Mouse (Mus musculus) neural tube, embryonic 15.5 days (tissue): ENCODE data around the gene Upk2. TPM values are rescaled to one million over a fixed set of nuclear protein-coding genes. Genes with fewer than 3 reads are reported as not detected.

Source experiments
- ATAC-seq: fragments of 200-750 bp; cut with Nextera tagmentation; 2 replicates; pipeline ENCODE4 v1.8.0; 2017; ENCODE audit warnings: mild to moderate bottlenecking, moderate TSS enrichment, moderate library complexity; ENCODE audit not compliant: low FRiP score
- H3K27ac ChIP-seq: fragments of 300-500 bp; sonication (generic); replicated peaks from 2 replicates; pipeline ENCODE4 v1.5.1; 2015; ENCODE audit warnings: mild to moderate bottlenecking, inconsistent platforms
- H3K27me3 ChIP-seq: fragments of 300-500 bp; sonication (generic); replicated peaks from 2 replicates; pipeline ENCODE4 v1.6.1; 2015; ENCODE audit warnings: inconsistent platforms
- H3K36me3 ChIP-seq: fragments of 300-500 bp; sonication (generic); 2 replicates; pipeline ENCODE4 v1.6.1; 2015; ENCODE audit warnings: inconsistent platforms
- H3K4me1 ChIP-seq: fragments of 300-500 bp; sonication (generic); 2 replicates; pipeline ENCODE4 v1.6.1; 2015; ENCODE audit warnings: inconsistent platforms
- H3K4me2 ChIP-seq: fragments of 300-500 bp; sonication (generic); 2 replicates; pipeline ENCODE4 v1.6.1; 2015; ENCODE audit warnings: inconsistent platforms, mild to moderate bottlenecking, moderate library complexity
- H3K4me3 ChIP-seq: fragments of 300-500 bp; sonication (generic); replicated peaks from 2 replicates; pipeline ENCODE4 v1.5.1; 2015; ENCODE audit warnings: mild to moderate bottlenecking, inconsistent platforms
- H3K9ac ChIP-seq: fragments of 300-500 bp; sonication (generic); replicated peaks from 2 replicates; pipeline ENCODE4 v1.6.1; 2015; ENCODE audit warnings: mild to moderate bottlenecking, inconsistent platforms
- H3K9me3 ChIP-seq: fragments of 300-500 bp; sonication (generic); replicated peaks from 2 replicates; pipeline ENCODE4 v1.6.1; 2016; ENCODE audit warnings: inconsistent platforms
- WGBS: fragments of 180-500 bp; shearing (Covaris S2); methylation state at CpG from one replicate; pipeline ENCODE4 v1.1.7; 2015; ENCODE audit warnings: mixed read lengths; 5-methylcytosine and 5-hydroxymethylcytosine counted together
- polyA plus RNA-seq: library from polyadenylated mRNA; unstranded; fragments of >200 nt; fragmentation: Nextera tagmentation; extraction: Ambion mirVana; gene quantifications from 2 replicates; pipeline ENCODE4 v1.2.1, GENCODE M21; 2015

The Upk2 gene
- polyA plus RNA-seq: 0.73 TPM in 1 of 2 replicates, not detected in the other

DNA sequence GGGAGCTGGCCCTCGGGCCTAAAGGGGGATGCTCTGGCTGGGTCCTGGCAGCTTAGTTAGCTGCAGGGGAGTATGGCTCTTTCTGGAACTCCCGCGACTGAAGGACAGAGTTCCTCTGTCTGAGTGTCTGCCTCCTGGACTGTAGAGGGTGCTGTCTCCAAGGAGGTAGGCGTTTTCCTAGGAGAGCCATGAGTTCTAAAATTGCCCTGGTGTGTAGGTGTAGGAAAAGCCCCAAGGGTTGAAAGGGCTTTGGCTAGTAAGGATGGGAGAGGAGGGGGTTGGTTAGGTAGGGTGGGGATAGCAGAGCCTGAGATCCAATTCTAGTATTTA, at the start of gene Upk2:
Gene Upk2 (minus strand): TSS at position 86 of the 330 bp plus-strand sequence.
- ATAC-seq: no peak
- H3K4me2 ChIP-seq: peak within 1 kb of the TSS; percentile 9; the same call in 1 of the 2 replicates
- H3K9ac ChIP-seq: no peak within 1 kb of the TSS
- no peaks in the 10 kb centered on the region for H3K36me3 ChIP-seq
- no peaks in the 10 kb centered on the region for H3K9me3 ChIP-seq
- 31% methylated on average over 4 of the region's 4 CpGs for WGBS
- H3K27ac ChIP-seq: no peak within 1 kb of the TSS
- H3K27me3 ChIP-seq: peaks cover 13% of the 10 kb centered on the region; the same call in 1 of the 2 replicates
- H3K4me3 ChIP-seq: no peak within 1 kb of the TSS
- H3K4me1 ChIP-seq: peaks cover 37% of the 10 kb centered on the region

DNA sequence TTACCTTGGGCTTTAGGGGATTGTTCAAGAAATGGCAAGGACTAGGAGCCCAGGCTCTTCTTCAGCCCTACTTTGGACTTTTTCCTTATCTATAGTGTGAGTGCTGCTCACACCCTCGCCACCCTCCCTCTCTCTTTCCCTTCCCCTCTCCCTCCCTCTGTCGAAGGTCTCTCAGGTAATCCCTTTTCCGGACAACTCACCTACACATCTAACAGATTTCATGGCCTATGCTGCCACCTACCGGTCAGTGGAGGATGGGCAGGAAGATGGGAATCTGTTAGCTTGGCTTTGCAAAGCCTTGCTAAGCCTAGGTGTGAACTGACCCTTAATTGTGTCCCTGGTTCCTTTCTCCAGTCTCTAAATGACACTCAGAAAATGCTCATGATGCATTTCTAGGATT, 47.2 kb upstream of the Upk2 start:
- H3K27me3 ChIP-seq: no peaks in the 10 kb centered on the region
- peaks cover 30% of the 10 kb centered on the region for H3K36me3 ChIP-seq
- peaks cover 67% of the 10 kb centered on the region for H3K4me1 ChIP-seq
- ATAC-seq: no peak
- H3K4me2 ChIP-seq: peak overlapping the region; percentile 9; the same call in 1 of the 2 replicates
- no peak overlapping the region for H3K9ac ChIP-seq
- no peak overlapping the region for H3K4me3 ChIP-seq
- WGBS: 0% methylated on average over 4 of the region's 4 CpGs
- no peaks in the 10 kb centered on the region for H3K9me3 ChIP-seq
- H3K27ac ChIP-seq: no peak overlapping the region

- peak overlapping the region; percentile 9; the same call in 1 of the 2 replicates for H3K4me2 ChIP-seq
- no peak overlapping the region for H3K27ac ChIP-seq
- WGBS: 53% methylated on average over 10 of the region's 10 CpGs
- H3K36me3 ChIP-seq: peaks cover 23% of the 10 kb centered on the region
- H3K9me3 ChIP-seq: no peaks in the 10 kb centered on the region
- peaks cover 73% of the 10 kb centered on the region for H3K4me1 ChIP-seq
- no peak overlapping the region for H3K9ac ChIP-seq
- no peaks in the 10 kb centered on the region for H3K27me3 ChIP-seq
- no peak overlapping the region for H3K4me3 ChIP-seq
- ATAC-seq: no peak
Measured at GRCm38 (mm10) chr9:44501206-44501879, 46.6 kb upstream of the Upk2 start.

DNA sequence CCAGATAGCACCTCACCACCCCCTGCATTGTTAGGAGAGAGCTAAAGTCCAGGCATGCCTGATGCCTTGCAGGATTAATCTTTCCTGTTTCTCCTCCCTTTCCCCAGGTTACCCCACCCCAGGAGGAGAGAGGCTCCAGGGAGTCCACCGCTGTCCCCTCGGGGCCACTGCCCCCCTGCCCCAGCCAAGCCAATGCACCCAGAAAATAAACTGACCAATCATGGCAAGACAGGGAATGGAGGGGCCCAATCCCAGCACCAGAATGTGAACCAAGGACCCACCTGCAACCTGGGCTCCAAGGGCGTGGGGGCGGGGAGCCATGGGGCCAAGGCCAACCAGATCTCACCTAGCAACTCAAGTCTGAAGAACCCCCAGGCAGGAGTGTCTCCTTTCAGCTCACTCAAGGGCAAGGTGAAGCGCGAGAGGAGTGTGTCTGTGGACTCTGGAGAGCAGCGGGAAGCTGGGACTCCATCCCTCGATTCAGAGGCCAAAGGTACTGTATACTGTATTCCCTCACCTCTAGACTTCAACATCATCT, 45.9 kb upstream of the Upk2 start:
- Histone ChIP-seq H3K36me3 (peaks cover 17% of the 10 kb centered on the region), H3K9ac (0 out of 2 replicates have a peak overlapping the region, but pooled peaks have one; percentile 2), H3K27me3 (no peaks in the 10 kb centered on the region), H3K4me2 (0 out of 2 replicates have a peak overlapping the region, but pooled peaks have one; percentile 91), H3K27ac (peak overlapping the region; percentile 89), H3K4me1 (peaks cover 76% of the 10 kb centered on the region), H3K9me3 (no peaks in the 10 kb centered on the region), H3K4me3 (no peak overlapping the region)
- WGBS: 60% methylated on average over 8 of the region's 8 CpGs
- no peak for ATAC-seq

GRCm38 (mm10) chr9:44500163-44500533, 45.4 kb upstream of the Upk2 start:
- H3K4me2 ChIP-seq: peak overlapping the region; percentile 91
- peak overlapping the region; percentile 57; the same call in 1 of the 2 replicates for H3K9ac ChIP-seq
- H3K36me3 ChIP-seq: peaks cover 11% of the 10 kb centered on the region
- H3K27me3 ChIP-seq: no peaks in the 10 kb centered on the region
- peaks cover 78% of the 10 kb centered on the region for H3K4me1 ChIP-seq
- ATAC-seq: no peak
- peak overlapping the region; percentile 41 for H3K4me3 ChIP-seq
- no peaks in the 10 kb centered on the region for H3K9me3 ChIP-seq
- peak overlapping the region; percentile 89 for H3K27ac ChIP-seq
- 22% methylated on average over 5 of the region's 5 CpGs for WGBS

DNA sequence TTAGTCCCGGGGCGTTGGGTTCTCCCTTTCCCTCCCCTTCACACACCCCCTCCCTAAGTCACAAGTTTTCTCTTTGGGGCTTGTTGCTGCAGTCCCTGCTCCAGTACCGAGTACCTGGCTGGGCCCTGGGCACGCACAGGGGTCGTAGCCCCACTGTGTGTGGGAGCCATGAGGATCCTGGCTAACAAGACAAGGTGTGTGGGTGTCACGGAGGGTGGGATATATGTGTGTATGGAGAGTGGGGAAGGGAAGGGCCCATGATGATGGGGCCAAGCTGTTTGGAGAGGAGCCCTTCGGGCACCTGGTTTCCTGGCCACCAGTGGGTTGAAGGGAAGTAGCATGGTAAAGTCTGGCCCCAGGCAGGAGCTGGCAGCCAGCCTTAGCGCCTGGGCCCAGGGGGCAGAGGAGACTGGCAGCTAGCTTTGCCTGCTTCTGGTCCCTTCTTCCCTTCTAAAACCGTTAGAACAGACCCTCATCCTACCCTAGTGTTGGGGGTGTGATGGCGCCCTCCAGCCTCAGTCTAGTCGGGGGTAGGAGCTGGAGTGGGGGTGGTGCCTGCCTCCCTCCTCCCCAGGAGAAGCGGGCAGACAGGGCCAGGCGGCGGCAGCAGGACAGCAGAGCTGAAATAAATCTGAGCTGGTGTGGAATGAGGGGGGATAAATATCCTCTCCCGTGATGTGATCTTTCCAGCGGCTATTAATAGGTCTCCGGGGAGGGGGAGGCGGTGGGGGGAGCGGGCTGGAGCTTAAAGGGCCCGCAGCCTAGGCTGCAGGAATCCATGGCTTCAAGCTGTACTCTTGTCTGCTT, 44.8 kb upstream of the Upk2 start:
- H3K27me3 ChIP-seq: no peaks in the 10 kb centered on the region
- H3K27ac ChIP-seq: peak overlapping the region; percentile 89
- peaks cover 79% of the 10 kb centered on the region for H3K4me1 ChIP-seq
- WGBS: 5% methylated on average over 20 of the region's 20 CpGs
- H3K9ac ChIP-seq: peak overlapping the region; percentile 57
- H3K9me3 ChIP-seq: no peaks in the 10 kb centered on the region
- peak overlapping the region; percentile 41 for H3K4me3 ChIP-seq
- peak overlapping the region; percentile 91 for H3K4me2 ChIP-seq
- ATAC-seq: peak; percentile 49
- H3K36me3 ChIP-seq: peaks cover 9% of the 10 kb centered on the region

GRCm38 (mm10) chr9:44498421-44499355, 43.9 kb upstream of the Upk2 start:
- H3K27ac ChIP-seq: peak overlapping the region; percentile 89
- H3K9me3 ChIP-seq: no peaks in the 10 kb centered on the region
- H3K4me3 ChIP-seq: peak overlapping the region; percentile 41
- peaks cover 87% of the 10 kb centered on the region for H3K4me1 ChIP-seq
- WGBS: under 1% methylated on average over 53 of the region's 59 CpGs
- ATAC-seq: peak; percentile 68
- H3K27me3 ChIP-seq: no peaks in the 10 kb centered on the region
- peak overlapping the region; percentile 57 for H3K9ac ChIP-seq
- H3K4me2 ChIP-seq: peak overlapping the region; percentile 91
- H3K36me3 ChIP-seq: peaks cover 9% of the 10 kb centered on the region

DNA sequence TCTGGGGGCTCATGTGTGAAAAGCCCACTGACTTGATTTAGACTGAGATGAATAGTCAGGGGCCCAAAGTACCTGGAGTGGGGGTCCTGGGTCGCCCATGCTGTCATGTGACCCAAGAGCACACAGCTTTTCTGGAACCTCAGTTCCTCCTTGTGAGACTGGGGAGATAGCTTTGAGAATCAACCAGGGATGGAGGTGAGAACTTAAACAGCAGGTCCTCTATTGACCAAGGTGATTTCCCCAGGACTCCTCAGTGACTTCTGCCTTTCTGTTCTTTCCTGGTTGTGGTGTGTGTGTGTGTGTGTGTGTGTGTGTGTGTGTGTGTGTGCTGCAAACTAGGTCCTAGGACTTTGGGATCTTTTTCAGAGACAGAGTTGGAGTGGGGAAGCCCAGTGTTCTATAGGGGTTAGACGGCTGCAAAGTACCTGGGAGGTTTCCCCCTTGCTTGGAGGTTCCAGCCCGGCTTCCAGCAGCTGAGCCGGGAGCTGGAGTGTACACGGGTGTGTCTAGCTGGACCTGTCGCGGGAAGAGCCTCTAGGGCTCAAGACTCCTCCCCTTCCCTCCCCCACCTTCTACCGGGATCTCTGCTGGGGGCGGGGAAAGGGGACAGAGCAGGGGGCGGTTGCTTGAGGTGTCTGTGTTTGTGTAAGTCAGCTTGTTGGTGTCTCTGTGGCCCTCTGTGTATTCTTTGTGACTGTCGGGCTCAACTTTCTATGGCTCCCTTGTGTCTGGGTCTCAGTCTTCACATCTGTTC, 43.0 kb upstream of the Upk2 start:
- peak overlapping the region; percentile 57 for H3K9ac ChIP-seq
- H3K36me3 ChIP-seq: peaks cover 9% of the 10 kb centered on the region
- no peaks in the 10 kb centered on the region for H3K27me3 ChIP-seq
- H3K9me3 ChIP-seq: no peaks in the 10 kb centered on the region
- H3K4me2 ChIP-seq: peak overlapping the region; percentile 91
- peak overlapping the region; percentile 41 for H3K4me3 ChIP-seq
- peaks cover 96% of the 10 kb centered on the region for H3K4me1 ChIP-seq
- WGBS: 7% methylated on average over 11 of the region's 11 CpGs
- ATAC-seq: no peak
- H3K27ac ChIP-seq: peak overlapping the region; percentile 89

GRCm38 (mm10) chr9:44496803-44497461, 42.2 kb upstream of the Upk2 start:
- Histone ChIP-seq H3K4me1 (peaks cover 96% of the 10 kb centered on the region), H3K36me3 (peaks cover 9% of the 10 kb centered on the region), H3K4me3 (no peak overlapping the region), H3K9ac (no peak overlapping the region), H3K4me2 (no peak overlapping the region), H3K27ac (no peak overlapping the region), H3K9me3 (no peaks in the 10 kb centered on the region), H3K27me3 (no peaks in the 10 kb centered on the region)
- ATAC-seq: no peak
- 45% methylated on average over 12 of the region's 12 CpGs for WGBS

- ATAC-seq: no peak
- H3K9me3 ChIP-seq: no peaks in the 10 kb centered on the region
- peaks cover 93% of the 10 kb centered on the region for H3K4me1 ChIP-seq
- H3K36me3 ChIP-seq: peaks cover 4% of the 10 kb centered on the region; the same call in 1 of the 2 replicates
- H3K4me3 ChIP-seq: no peak overlapping the region
- 88% methylated on average over 10 of the region's 10 CpGs for WGBS
- H3K27me3 ChIP-seq: no peaks in the 10 kb centered on the region
- H3K4me2 ChIP-seq: no peak overlapping the region
- no peak overlapping the region for H3K9ac ChIP-seq
- H3K27ac ChIP-seq: no peak overlapping the region; the same call in 1 of the 2 replicates
Measured at GRCm38 (mm10) chr9:44495810-44496344, 41.1 kb upstream of the Upk2 start.
